Comparison of ENCODE assay signal across 8 mouse cellular contexts in genomic region chr10:93276857-93277256, GRCm38 (mm10). TPM values are rescaled to one million over a fixed set of nuclear protein-coding genes. Genes with fewer than 3 reads are reported as not detected.
DNase-seq lines count a peak whose midpoint lies in the region; ATAC-seq lines count a peak whose summit lies in the region.
"Had no signal": no experiment of that assay in that cellular context is flagged by ENCODE, and none has a peak within 500 bp of the region (broad histone marks: within the 10 kb centered on the region; RNA-seq: fewer than 3 reads in every experiment).

No protein-coding gene starts in this region.

- H3K4me2 ChIP-seq in liver, embryonic 11.5 days = peak overlapping the region; percentile 58
- peak overlapping the region; percentile 32 for H3K4me2 ChIP-seq in embryonic facial prominence, embryonic 15.5 days (replicated peaks)
- H3K4me2 ChIP-seq in intestine, embryonic 16.5 days (ENCODE audit: low read depth, low read length) = peak overlapping the region; percentile 46; the same call in 1 of the 2 replicates
- H3K4me2 ChIP-seq in stomach, embryonic 15.5 days = peak overlapping the region; percentile 45

- no peak overlapping the region for H3K27ac ChIP-seq in liver, embryonic 11.5 days (ENCODE audit: low read depth, low read length)
- H3K27ac ChIP-seq in embryonic facial prominence, embryonic 15.5 days (replicated peaks) = peak overlapping the region; percentile 31; the same call in 1 of the 2 replicates
- H3K27ac ChIP-seq in intestine, embryonic 16.5 days (ENCODE audit: low read length) = no peak overlapping the region
- H3K27ac ChIP-seq in stomach, embryonic 15.5 days = peak overlapping the region; percentile 66; the same call in 1 of the 2 replicates

- H3K4me1 ChIP-seq in liver, embryonic 11.5 days (replicated peaks; ENCODE audit: control insufficient read depth, insufficient read depth, low read length) = peaks cover 8% of the 10 kb centered on the region; the same call in 1 of the 2 replicates
- peaks cover 50% of the 10 kb centered on the region for H3K4me1 ChIP-seq in embryonic facial prominence, embryonic 15.5 days
- H3K4me1 ChIP-seq in intestine, embryonic 16.5 days (ENCODE audit: control insufficient read depth, insufficient read depth, low read length) = peaks cover 16% of the 10 kb centered on the region
- H3K4me1 ChIP-seq in stomach, embryonic 15.5 days = peaks cover 36% of the 10 kb centered on the region

- no peak overlapping the region for H3K9ac ChIP-seq in liver, embryonic 11.5 days (ENCODE audit: low read depth, low read length)
- no peak overlapping the region for H3K9ac ChIP-seq in embryonic facial prominence, embryonic 15.5 days
- peak overlapping the region; percentile 51 for H3K9ac ChIP-seq in intestine, embryonic 16.5 days (ENCODE audit: low read depth, low read length)
- no peak overlapping the region for H3K9ac ChIP-seq in stomach, embryonic 15.5 days

- no peaks in the 10 kb centered on the region for H3K9me3 ChIP-seq in liver, embryonic 11.5 days (ENCODE audit: control insufficient read depth, low read length)
- no peaks in the 10 kb centered on the region for H3K9me3 ChIP-seq in embryonic facial prominence, embryonic 15.5 days (replicated peaks)
- H3K9me3 ChIP-seq in intestine, embryonic 16.5 days (ENCODE audit: control insufficient read depth, low read length) = no peaks in the 10 kb centered on the region
- no peaks in the 10 kb centered on the region for H3K9me3 ChIP-seq in stomach, embryonic 15.5 days

- no peak overlapping the region for H3K4me3 ChIP-seq in liver, embryonic 11.5 days (ENCODE audit: low read depth, low read length)
- H3K4me3 ChIP-seq in embryonic facial prominence, embryonic 15.5 days (replicated peaks) = no peak overlapping the region; the same call in 1 of the 2 replicates
- H3K4me3 ChIP-seq in intestine, embryonic 16.5 days (ENCODE audit: low read length) = 0 out of 2 replicates have a peak overlapping the region, but pooled peaks have one; percentile 43
- H3K4me3 ChIP-seq in stomach, embryonic 15.5 days (replicated peaks) = no peak overlapping the region; the same call in 1 of the 2 replicates
- H3K4me3 ChIP-seq: erythroblast, embryonic 14.5 days had no signal

- DNase-seq in liver, embryonic 11.5 days (ENCODE audit: low spot score) = no peak
- no peak for DNase-seq in liver
- DNase-seq in spleen, adult 18-20 months = no peak
- no peak for DNase-seq in gastrocnemius, postnatal 25 days

- 68% methylated on average over 9 of the region's 9 CpGs for WGBS in liver, embryonic 11.5 days
- 60% methylated on average over 9 of the region's 9 CpGs for WGBS in embryonic facial prominence, embryonic 15.5 days
- 50% methylated on average over 9 of the region's 9 CpGs for WGBS in intestine, embryonic 16.5 days
- 42% methylated on average over 9 of the region's 9 CpGs for WGBS in stomach, embryonic 15.5 days

- no peaks in the 10 kb centered on the region for H3K27me3 ChIP-seq in liver, embryonic 11.5 days (replicated peaks; ENCODE audit: control insufficient read depth, insufficient read depth, low read length)
- H3K27me3 ChIP-seq in embryonic facial prominence, embryonic 15.5 days = no peaks in the 10 kb centered on the region
- no peaks in the 10 kb centered on the region for H3K27me3 ChIP-seq in intestine, embryonic 16.5 days (replicated peaks; ENCODE audit: control insufficient read depth, insufficient read depth, low read length)
- H3K27me3 ChIP-seq in stomach, embryonic 15.5 days (replicated peaks) = no peaks in the 10 kb centered on the region

- ATAC-seq in liver, embryonic 11.5 days (replicated peaks; ENCODE audit: low FRiP score) = no peak
- ATAC-seq in embryonic facial prominence, embryonic 15.5 days (ENCODE audit: insufficient number of reproducible peaks, low FRiP score, low TSS enrichment, low read depth) = no peak
- ATAC-seq in intestine, embryonic 16.5 days = no peak
- no peak for ATAC-seq in stomach, embryonic 15.5 days (ENCODE audit: insufficient read depth, low FRiP score, low read depth)

- H3K36me3 ChIP-seq in liver, embryonic 11.5 days (ENCODE audit: control insufficient read depth, insufficient read depth, low read length) = no peaks in the 10 kb centered on the region; the same call in 1 of the 2 replicates
- H3K36me3 ChIP-seq in embryonic facial prominence, embryonic 15.5 days = 0 out of 2 replicates have a peak, but pooled peaks cover 9% of the 10 kb centered on the region
- no peaks in the 10 kb centered on the region for H3K36me3 ChIP-seq in intestine, embryonic 16.5 days (ENCODE audit: control insufficient read depth, insufficient read depth, low read length)
- H3K36me3 ChIP-seq in stomach, embryonic 15.5 days = 0 out of 2 replicates have a peak, but pooled peaks cover 2% of the 10 kb centered on the region

RNA-seq across cellular contexts. Expression of gene Elk3, which starts 34.1 kb away (rescaled TPM):
- polyA plus RNA-seq in liver, embryonic 11.5 days (2014; fragmentation: Nextera tagmentation; extraction: Ambion mirVana) = 15.9 and 17.6 TPM in 2 replicates
- 31.5 and 31.9 TPM in 2 replicates for polyA plus RNA-seq in embryonic facial prominence, embryonic 15.5 days (2015; fragmentation: Nextera tagmentation; extraction: Ambion mirVana)
- 14.6 and 18.0 TPM in 2 replicates for polyA plus RNA-seq in intestine, embryonic 16.5 days (2015; fragmentation: Nextera tagmentation; extraction: Ambion mirVana)
- 24.1 and 26.8 TPM in 2 replicates for polyA plus RNA-seq in stomach, embryonic 15.5 days (2015; fragmentation: Nextera tagmentation; extraction: Ambion mirVana)
- 10 to 100 TPM; 13.5 to 16.6 TPM for total RNA-seq in gastrocnemius, postnatal 25 days (2021)

Comparison
In these comparisons a context has a peak if more than half of its experiments do, and no peak if none do; other contexts are left out.
1. H3K27ac ChIP-seq: peak in embryonic facial prominence, embryonic 15.5 days (single experiment) and stomach, embryonic 15.5 days (single experiment); none in liver, embryonic 11.5 days (single experiment) and intestine, embryonic 16.5 days (single experiment).
2. Peak in every context shown above with its lines, with median percentiles within 50 percentile points of each other: H3K4me2 ChIP-seq.